Mouse (Mus musculus) skeletal muscle tissue, adult 2 months (tissue): ENCODE measurements around the gene Fbxl7.
A peak's percentile ranks its signal among the peaks of the same experiment; 100 is the strongest.

Experiments used
- DNase-seq: peaks from one replicate; pipeline ENCODE4 v3.0.0-alpha.2; 2012; ENCODE audit warnings: low read depth, low spot score

Fbxl7 gene

GRCm38 (mm10) chr15:26701949-26702675 lies 193.3 kb downstream of the Fbxl7 start:
- no peak for DNase-seq

GRCm38 (mm10) chr15:26693075-26693474 lies 202.3 kb downstream of the Fbxl7 start:
- no peak for DNase-seq

GRCm38 (mm10) chr15:26688472-26689104 lies 206.8 kb downstream of the Fbxl7 start:
- DNase-seq, result no peak

GRCm38 (mm10) chr15:26687729-26688128 lies 207.7 kb downstream of the Fbxl7 start:
- DNase-seq, result no peak

GRCm38 (mm10) chr15:26682279-26682678 lies 213.1 kb downstream of the Fbxl7 start:
- no peak for DNase-seq

GRCm38 (mm10) chr15:26673239-26673859 lies 222.0 kb downstream of the Fbxl7 start:
- DNase-seq, result no peak

GRCm38 (mm10) chr15:26654988-26655387 lies 240.4 kb downstream of the Fbxl7 start:
- DNase-seq, result no peak

GRCm38 (mm10) chr15:26642563-26642962 lies 252.8 kb downstream of the Fbxl7 start:
- no peak for DNase-seq

- DNase-seq, result no peak
Measured at GRCm38 (mm10) chr15:26639726-26640125, 255.7 kb downstream of the Fbxl7 start.

- DNase-seq, result no peak
Measured at GRCm38 (mm10) chr15:26635591-26635990, 259.8 kb downstream of the Fbxl7 start.

- no peak for DNase-seq
Measured at GRCm38 (mm10) chr15:26628181-26628580, 267.2 kb downstream of the Fbxl7 start.

GRCm38 (mm10) chr15:26623242-26623641 lies 272.1 kb downstream of the Fbxl7 start:
- no peak for DNase-seq

- DNase-seq, result peak; percentile 32
Measured at GRCm38 (mm10) chr15:26620279-26620678, 275.1 kb downstream of the Fbxl7 start.

- peak; percentile 20 for DNase-seq
Measured at GRCm38 (mm10) chr15:26619221-26619620, 276.2 kb downstream of the Fbxl7 start.

- no peak for DNase-seq
Measured at GRCm38 (mm10) chr15:26596239-26596638, 299.1 kb downstream of the Fbxl7 start.

GRCm38 (mm10) chr15:26579947-26580709 lies 315.3 kb downstream of the Fbxl7 start:
- no peak for DNase-seq

- DNase-seq, result no peak
Measured at GRCm38 (mm10) chr15:26578500-26578899, 316.9 kb downstream of the Fbxl7 start.

GRCm38 (mm10) chr15:26566076-26566475 lies 329.3 kb downstream of the Fbxl7 start:
- no peak for DNase-seq

- DNase-seq, result no peak
Measured at GRCm38 (mm10) chr15:26553620-26554019, 341.8 kb downstream of the Fbxl7 start.

GRCm38 (mm10) chr15:26533997-26534700 lies 361.2 kb downstream of the Fbxl7 start:
- DNase-seq, result no peak

- no peak for DNase-seq
Measured at GRCm38 (mm10) chr15:26519220-26519631, 376.2 kb downstream of the Fbxl7 start.
